Mouse (Mus musculus) heart, embryonic 11.5 days (tissue): ENCODE measurements around the gene Tor3a. TPM values are rescaled to one million over a fixed set of nuclear protein-coding genes. Genes with fewer than 3 reads are reported as not detected.

ENCODE experiments used
- ATAC-seq: fragments of 200-750 bp; cut with Nextera tagmentation; replicated peaks from 2 replicates; pipeline ENCODE4 v1.8.0; 2017; ENCODE audit warnings: moderate library complexity; ENCODE audit not compliant: insufficient number of reproducible peaks, low FRiP score, low TSS enrichment
- H3K27ac ChIP-seq: fragments of 300-500 bp; sonication (generic); 2 replicates; pipeline ENCODE4 v1.5.1; 2014; ENCODE audit warnings: mild to moderate bottlenecking, low read depth, low read length
- H3K27me3 ChIP-seq: fragments of 300-500 bp; sonication (generic); 2 replicates; pipeline ENCODE4 v1.6.1; 2014; ENCODE audit warnings: mild to moderate bottlenecking, low read length, mixed read lengths; ENCODE audit not compliant: control insufficient read depth, insufficient read depth
- H3K36me3 ChIP-seq: fragments of 300-500 bp; sonication (generic); 2 replicates; pipeline ENCODE4 v1.6.1; 2014; ENCODE audit warnings: mild to moderate bottlenecking, low read length, moderate library complexity, mixed read lengths; ENCODE audit not compliant: control insufficient read depth, insufficient read depth
- H3K4me1 ChIP-seq: fragments of 300-500 bp; sonication (generic); 2 replicates; pipeline ENCODE4 v1.6.1; 2014; ENCODE audit warnings: low read length; ENCODE audit not compliant: control insufficient read depth, insufficient read depth
- H3K4me2 ChIP-seq: fragments of 300-500 bp; sonication (generic); 2 replicates; pipeline ENCODE4 v1.6.1; 2014; ENCODE audit warnings: mild to moderate bottlenecking, moderate library complexity
- H3K4me3 ChIP-seq: fragments of 300-500 bp; sonication (generic); 2 replicates; pipeline ENCODE4 v1.5.1; 2014; ENCODE audit warnings: low read depth, low read length
- H3K9ac ChIP-seq: fragments of 300-500 bp; sonication (generic); 2 replicates; pipeline ENCODE4 v1.6.1; 2014; ENCODE audit warnings: mild to moderate bottlenecking, low read depth, low read length, moderate library complexity
- H3K9me3 ChIP-seq: fragments of 300-500 bp; sonication (generic); replicated peaks from 2 replicates; pipeline ENCODE4 v1.6.1; 2016; ENCODE audit warnings: low read length; ENCODE audit not compliant: control insufficient read depth
- WGBS: fragments of 180-500 bp; shearing (Covaris S2); extraction: QIAGEN DNeasy Blood & Tissue Kit; methylation state at CpG from one replicate; pipeline ENCODE4 v1.1.7; 2014; ENCODE audit not compliant: insufficient replicate concordance; 5-methylcytosine and 5-hydroxymethylcytosine counted together
- polyA plus RNA-seq: library from polyadenylated mRNA; unstranded; fragments of >200 nt; fragmentation: Nextera tagmentation; extraction: Ambion mirVana; gene quantifications from 2 replicates; pipeline ENCODE4 v1.2.1, GENCODE M21; 2014

The Tor3a gene
- polyA plus RNA-seq, 1 experiment from 2014 or later, result 4.5 TPM

DNA sequence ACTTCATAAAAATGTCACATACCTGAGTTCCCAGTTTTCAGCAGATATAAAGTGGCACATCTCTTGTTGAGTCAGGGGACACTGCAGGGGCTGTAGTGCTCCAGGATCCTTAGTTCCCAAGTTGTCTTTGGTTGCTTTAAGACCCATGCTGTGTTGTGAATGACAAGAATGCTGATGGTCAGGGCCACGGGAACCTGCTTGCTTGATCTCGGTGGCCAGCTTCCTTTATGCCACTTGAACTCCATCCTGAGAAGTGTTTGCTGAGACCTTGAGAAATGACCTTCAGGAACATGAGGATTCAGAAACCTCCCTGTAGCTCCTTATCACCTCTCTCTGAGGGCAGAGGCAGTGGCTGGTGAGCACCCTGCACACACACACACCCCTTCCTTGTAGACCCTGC is 25.5 kb downstream of the Tor3a start:
- H3K36me3 ChIP-seq, result 0 out of 2 replicates have a peak, but pooled peaks cover 2% of the 10 kb centered on the region
- no peak overlapping the region for H3K9ac ChIP-seq
- H3K4me1 ChIP-seq, result peaks cover 11% of the 10 kb centered on the region; the same call in 1 of the 2 replicates
- no peaks in the 10 kb centered on the region for H3K9me3 ChIP-seq
- no peak overlapping the region for H3K27ac ChIP-seq
- H3K27me3 ChIP-seq, result no peaks in the 10 kb centered on the region
- H3K4me2 ChIP-seq, result no peak overlapping the region
- WGBS, result 14% methylated on average over 2 of the region's 2 CpGs
- ATAC-seq, result no peak
- H3K4me3 ChIP-seq, result no peak overlapping the region

DNA sequence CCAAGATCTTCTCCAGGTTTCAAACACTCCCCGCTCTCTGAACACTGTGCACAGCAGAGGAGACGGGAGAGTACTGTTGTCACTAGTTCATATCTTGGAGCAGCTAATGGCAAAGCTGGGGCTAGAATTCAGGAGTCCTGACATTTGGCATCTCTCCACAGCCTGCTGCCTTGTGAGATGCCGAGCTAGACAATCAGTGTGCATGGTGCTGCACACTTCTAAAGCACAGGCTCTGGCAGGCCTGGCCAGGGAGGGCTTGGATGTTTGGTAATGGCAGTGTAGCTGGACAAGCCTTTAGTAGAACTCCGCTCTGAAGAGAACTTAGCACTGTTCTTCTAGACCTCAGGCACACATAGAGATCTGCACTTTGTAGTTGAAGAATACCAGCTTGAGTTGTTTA is 28.2 kb downstream of the Tor3a start:
- H3K4me3 ChIP-seq, result no peak overlapping the region
- no peak overlapping the region for H3K9ac ChIP-seq
- H3K4me2 ChIP-seq, result no peak overlapping the region
- peaks cover 11% of the 10 kb centered on the region; the same call in 1 of the 2 replicates for H3K4me1 ChIP-seq
- H3K27ac ChIP-seq, result no peak overlapping the region
- 85% methylated on average over 4 of the region's 4 CpGs for WGBS
- no peaks in the 10 kb centered on the region for H3K9me3 ChIP-seq
- peaks cover 8% of the 10 kb centered on the region for H3K36me3 ChIP-seq
- no peak for ATAC-seq
- H3K27me3 ChIP-seq, result no peaks in the 10 kb centered on the region

DNA sequence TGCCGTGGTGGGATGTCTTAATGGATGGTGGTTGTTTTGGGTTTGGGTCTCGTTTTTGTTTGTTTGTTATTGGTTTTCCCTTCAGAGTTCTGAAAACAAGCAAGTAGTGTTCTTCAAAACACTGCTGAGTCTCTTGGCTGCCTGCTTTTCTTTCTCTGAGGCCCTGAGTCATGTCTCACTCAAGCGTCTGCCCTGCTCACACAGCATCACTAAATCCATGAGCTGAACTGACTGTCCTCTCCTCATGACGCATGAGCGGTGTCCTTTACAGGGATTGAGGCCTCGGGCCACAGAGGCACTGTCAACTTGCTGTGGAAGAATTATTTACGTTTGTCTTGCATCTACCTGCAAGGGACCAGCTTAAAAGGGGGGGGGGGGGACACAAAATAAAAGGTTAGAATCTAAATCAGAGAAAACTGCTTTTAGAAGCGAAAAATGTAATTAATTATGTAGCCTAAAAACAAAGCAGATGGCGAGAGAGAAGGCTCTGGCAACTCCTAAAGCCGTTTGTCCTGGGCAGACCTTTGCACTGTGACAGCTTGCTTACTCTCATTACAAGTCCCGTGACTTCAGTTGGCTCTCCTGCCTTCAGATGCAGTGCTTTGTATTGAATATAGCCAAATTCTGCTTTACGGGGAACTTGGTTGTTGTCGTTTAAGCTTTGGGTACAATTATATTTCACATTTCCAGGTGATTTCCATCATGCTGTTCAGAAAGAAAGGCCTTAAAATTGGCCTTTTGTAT is 29.2 kb downstream of the Tor3a start:
- 83% methylated on average over 13 of the region's 13 CpGs for WGBS
- peaks cover 8% of the 10 kb centered on the region; the same call in 1 of the 2 replicates for H3K4me1 ChIP-seq
- H3K4me3 ChIP-seq, result no peak overlapping the region
- no peak overlapping the region for H3K9ac ChIP-seq
- H3K27ac ChIP-seq, result no peak overlapping the region
- no peak overlapping the region for H3K4me2 ChIP-seq
- peaks cover 11% of the 10 kb centered on the region for H3K36me3 ChIP-seq
- no peaks in the 10 kb centered on the region for H3K9me3 ChIP-seq
- H3K27me3 ChIP-seq, result no peaks in the 10 kb centered on the region
- ATAC-seq, result no peak

DNA sequence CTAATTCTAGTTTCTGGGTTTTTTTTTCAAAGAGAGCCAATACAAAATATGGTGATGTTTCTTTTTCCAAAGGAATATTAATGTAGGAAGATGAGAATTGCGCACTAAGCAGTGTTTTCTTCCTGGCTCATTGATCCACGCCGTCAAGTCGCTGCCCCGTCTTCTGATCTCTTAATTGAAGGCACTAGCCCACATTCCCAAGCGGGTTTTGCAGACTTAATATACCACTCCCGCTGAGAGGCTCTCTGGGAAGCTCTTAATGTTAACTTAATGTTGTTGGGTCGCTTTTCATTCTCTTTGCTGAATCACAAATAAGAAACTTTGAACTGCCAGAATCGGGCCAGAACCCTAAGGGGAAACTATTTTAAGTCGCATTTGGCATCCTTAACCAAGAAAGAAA is 30.1 kb downstream of the Tor3a start:
- no peaks in the 10 kb centered on the region for H3K9me3 ChIP-seq
- H3K4me1 ChIP-seq, result peaks cover 8% of the 10 kb centered on the region; the same call in 1 of the 2 replicates
- no peaks in the 10 kb centered on the region for H3K27me3 ChIP-seq
- peaks cover 11% of the 10 kb centered on the region for H3K36me3 ChIP-seq
- no peak overlapping the region for H3K4me2 ChIP-seq
- ATAC-seq, result no peak
- 81% methylated on average over 10 of the region's 10 CpGs for WGBS
- H3K9ac ChIP-seq, result no peak overlapping the region
- no peak overlapping the region for H3K4me3 ChIP-seq
- no peak overlapping the region for H3K27ac ChIP-seq

DNA sequence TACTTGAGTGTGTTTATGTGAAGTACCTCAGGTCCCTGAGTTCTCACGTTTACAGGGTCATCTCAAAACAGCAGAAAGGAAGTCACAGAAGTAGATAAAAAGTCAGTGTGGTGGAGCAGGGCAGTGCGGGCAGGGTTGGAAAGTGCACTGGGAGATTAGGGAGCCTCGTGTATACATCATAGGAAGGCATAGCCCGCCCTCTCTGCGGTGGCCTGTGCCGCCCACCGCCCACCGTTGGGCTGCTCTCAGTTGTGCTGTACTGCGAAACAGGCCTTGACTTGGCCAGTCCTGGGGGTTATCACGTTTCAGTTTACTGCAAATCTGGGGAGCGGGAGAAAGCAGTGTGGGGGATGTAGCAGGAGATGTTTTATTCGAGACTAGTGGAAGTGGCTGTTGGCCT is 31.3 kb downstream of the Tor3a start:
- H3K4me3 ChIP-seq, result no peak overlapping the region
- ATAC-seq, result no peak
- no peak overlapping the region for H3K4me2 ChIP-seq
- H3K9me3 ChIP-seq, result no peaks in the 10 kb centered on the region
- H3K27ac ChIP-seq, result no peak overlapping the region
- H3K9ac ChIP-seq, result no peak overlapping the region
- H3K27me3 ChIP-seq, result no peaks in the 10 kb centered on the region
- no peaks in the 10 kb centered on the region for H3K4me1 ChIP-seq
- peaks cover 11% of the 10 kb centered on the region for H3K36me3 ChIP-seq
- WGBS, result 56% methylated on average over 12 of the region's 12 CpGs

DNA sequence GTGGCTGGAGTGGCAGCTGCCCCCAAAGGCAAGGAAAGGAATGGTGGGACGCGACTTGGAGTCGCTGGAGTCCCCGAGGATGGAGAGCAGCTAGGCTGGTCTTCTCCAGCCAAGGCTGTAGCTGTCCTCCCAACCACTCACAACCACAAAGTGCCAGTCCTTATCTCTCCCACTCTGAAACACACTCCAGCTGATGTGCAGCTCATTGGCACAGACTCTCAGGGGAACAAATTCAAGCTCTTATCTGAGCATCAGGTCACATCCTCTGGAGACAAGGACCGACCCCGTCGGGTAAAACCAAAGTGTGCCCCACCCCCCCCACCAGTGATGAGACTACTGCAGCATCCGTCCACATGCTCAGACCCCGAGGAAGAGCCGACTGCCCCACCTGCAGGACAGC is 32.3 kb downstream of the Tor3a start:
- Histone ChIP-seq H3K4me3 (no peak overlapping the region), H3K4me1 (no peaks in the 10 kb centered on the region), H3K27ac (no peak overlapping the region), H3K4me2 (no peak overlapping the region), H3K36me3 (peaks cover 11% of the 10 kb centered on the region), H3K27me3 (no peaks in the 10 kb centered on the region), H3K9ac (no peak overlapping the region), H3K9me3 (no peaks in the 10 kb centered on the region)
- no peak for ATAC-seq
- 73% methylated on average over 10 of the region's 10 CpGs for WGBS

DNA sequence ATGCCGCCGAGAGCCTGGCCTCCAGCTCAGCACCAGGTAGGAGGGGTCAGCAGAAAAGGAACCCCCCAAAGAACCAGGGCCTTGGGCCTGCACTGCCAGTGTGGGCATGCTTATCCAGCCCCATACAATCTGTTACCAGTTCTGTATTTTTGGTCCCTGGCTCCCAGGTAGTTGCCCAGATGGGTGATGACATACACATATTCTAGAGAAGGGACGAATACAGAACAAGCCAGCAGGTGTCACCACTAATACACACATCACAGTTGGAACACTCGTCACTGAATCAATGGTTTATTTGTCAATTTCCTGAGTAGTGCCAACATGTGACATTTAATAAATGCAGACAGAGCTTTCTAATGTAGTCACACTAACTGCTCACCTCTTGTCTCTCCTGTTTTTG is 33.6 kb downstream of the Tor3a start:
- Histone ChIP-seq H3K27ac (no peak overlapping the region), H3K4me1 (no peaks in the 10 kb centered on the region), H3K9ac (no peak overlapping the region), H3K4me3 (no peak overlapping the region), H3K4me2 (no peak overlapping the region), H3K27me3 (no peaks in the 10 kb centered on the region), H3K36me3 (peaks cover 16% of the 10 kb centered on the region), H3K9me3 (no peaks in the 10 kb centered on the region)
- no peak for ATAC-seq
- WGBS, result 81% methylated on average over 4 of the region's 4 CpGs

DNA sequence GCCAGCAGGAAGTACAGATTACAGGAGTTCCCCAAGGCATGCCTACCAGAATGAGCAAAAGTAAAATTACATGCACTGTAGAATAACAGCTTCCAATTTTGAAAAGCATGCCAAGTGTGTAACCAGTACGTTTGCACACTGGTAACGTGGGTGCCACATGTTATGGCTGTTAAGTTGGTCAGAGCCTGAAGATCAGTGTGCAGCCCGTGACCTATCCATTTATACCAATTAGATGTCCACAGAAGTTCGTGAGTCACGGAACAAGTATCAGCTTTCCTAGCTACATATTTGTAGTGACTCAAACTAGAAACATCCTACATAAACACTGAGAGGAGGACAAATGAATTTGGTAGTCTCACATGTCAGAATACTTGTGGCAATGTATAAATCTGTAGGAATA is 34.7 kb downstream of the Tor3a start:
- WGBS, result 89% methylated on average over 5 of the region's 5 CpGs
- no peaks in the 10 kb centered on the region for H3K9me3 ChIP-seq
- peaks cover 16% of the 10 kb centered on the region for H3K36me3 ChIP-seq
- no peaks in the 10 kb centered on the region for H3K4me1 ChIP-seq
- ATAC-seq, result no peak
- H3K9ac ChIP-seq, result no peak overlapping the region
- no peak overlapping the region for H3K27ac ChIP-seq
- H3K4me2 ChIP-seq, result no peak overlapping the region
- no peak overlapping the region for H3K4me3 ChIP-seq
- H3K27me3 ChIP-seq, result no peaks in the 10 kb centered on the region

DNA sequence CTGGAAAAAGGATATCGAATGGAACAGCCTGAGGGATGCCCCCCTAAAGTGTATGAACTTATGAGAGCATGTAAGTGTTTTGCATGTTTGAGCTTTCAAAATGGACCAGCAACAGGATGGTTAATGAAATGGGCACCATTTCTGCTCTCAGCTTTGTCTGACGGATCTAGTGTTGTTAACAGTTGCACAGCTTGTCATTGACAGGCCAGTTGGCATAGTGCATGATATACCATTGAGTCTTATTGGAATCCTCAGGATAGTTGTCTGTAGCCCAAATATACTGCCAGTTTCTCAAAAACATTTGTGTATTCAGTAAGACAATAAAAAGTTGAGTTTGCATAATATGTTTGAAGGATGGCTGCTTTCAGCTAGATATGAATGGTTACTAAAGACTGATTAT is 39.0 kb downstream of the Tor3a start:
- Histone ChIP-seq H3K4me1 (no peaks in the 10 kb centered on the region), H3K9me3 (no peaks in the 10 kb centered on the region), H3K27me3 (no peaks in the 10 kb centered on the region), H3K9ac (no peak overlapping the region), H3K4me2 (no peak overlapping the region), H3K4me3 (no peak overlapping the region), H3K27ac (no peak overlapping the region), H3K36me3 (peaks cover 21% of the 10 kb centered on the region)
- ATAC-seq, result no peak
- WGBS, result 80% methylated on average over 2 of the region's 2 CpGs
